Mouse (Mus musculus) Patski (cell line): ENCODE results near the gene Gm10842. TPM values are rescaled to one million over a fixed set of nuclear protein-coding genes. Genes with fewer than 3 reads are reported as not detected.

Experiments used
- ATAC-seq: fragments of 100-300 bp; one replicate; pipeline ENCODE4 v1.8.0; 2021
- CTCF ChIA-PET: fragments of 350-600 bp; sonication (Branson Sonifier 250); formaldehyde crosslinking; loops from one replicate; lab custom pipeline; 2022; ENCODE audit warnings: inconsistent platforms; lab: Charles Lee
- POLR2A ChIA-PET: fragments of 350-600 bp; sonication (Branson Sonifier 250); formaldehyde crosslinking; loops from one replicate; lab custom pipeline; 2022; ENCODE audit warnings: antibody characterized with exemption, inconsistent platforms; lab: Charles Lee
- DNase-seq: peaks from one replicate; pipeline ENCODE4 v3.0.0-alpha.2; 2011; ENCODE audit warnings: low read depth, low spot score
- H3K27me3 ChIP-seq: fragments of 371-371 bp; one replicate; pipeline ENCODE4 v1.5.1; 2021
- CTCF ChIP-seq: fragments of 100-300 bp; IDR thresholded peaks from one replicate; pipeline ENCODE4 v1.5.1; 2021
- in situ Hi-C: fragments of 300-500 bp; cut with MboI; formaldehyde crosslinking; loops from 3 replicates; pipeline ENCODE4 v1.11.1; 2018; ENCODE audit warnings: low pct_unique_long_range_greater_than_20kb, mixed read lengths
- polyA plus RNA-seq: library from polyadenylated mRNA; unstranded; gene quantifications from one replicate; pipeline ENCODE4 v1.2.3, GENCODE M21; 2021

The Gm10842 gene
- polyA plus RNA-seq, 1 experiment from 2014 or later: not detected

GRCm38 (mm10) chr11:105152357-105152899, 5.7 kb downstream of the Gm10842 start:
- ATAC-seq (no peak), DNase-seq (no peak)
- CTCF ChIA-PET: no interaction called here
- POLR2A ChIA-PET: interaction anchor here (0.6 kb wide), 1 partner anchor 38 kb away, joined by 6 read pairs; no protein-coding TSS in a partner anchor
- no peak for TF ChIP-seq CTCF
- in situ Hi-C loops: no loop called here
- no peaks in the 10 kb centered on the region for H3K27me3 ChIP-seq

- no peak for DNase-seq
- in situ Hi-C loops: no loop called here
- ChIA-PET CTCF (no interaction called here), POLR2A (no interaction called here)
- H3K27me3 ChIP-seq: no peaks in the 10 kb centered on the region
- ATAC-seq: peak; percentile 58
- no peak for TF ChIP-seq CTCF
These were observed 6.6 kb downstream of the Gm10842 start for GRCm38 (mm10) chr11:105153068-105153833.

- POLR2A ChIA-PET: interaction anchor here (0.6 kb wide), 1 partner anchor 574 kb away, joined by 6 read pairs; no protein-coding TSS in a partner anchor
- CTCF ChIA-PET: no interaction called here
- in situ Hi-C loops: no loop called here
- no peak for TF ChIP-seq CTCF
- ATAC-seq (no peak), DNase-seq (no peak)
- H3K27me3 ChIP-seq: no peaks in the 10 kb centered on the region
These were observed 9.2 kb downstream of the Gm10842 start for GRCm38 (mm10) chr11:105155915-105156314.

GRCm38 (mm10) chr11:105156748-105157267, 10.1 kb downstream of the Gm10842 start:
- CTCF ChIA-PET: no interaction called here
- in situ Hi-C loops: no loop called here
- POLR2A ChIA-PET: no interaction called here
- no peaks in the 10 kb centered on the region for H3K27me3 ChIP-seq
- ATAC-seq: no peak
- TF ChIP-seq CTCF: no peak
- no peak for DNase-seq

GRCm38 (mm10) chr11:105158047-105158446, 11.4 kb downstream of the Gm10842 start:
- ChIA-PET CTCF (no interaction called here), POLR2A (interaction anchor here (0.9 kb wide), 1 partner anchor 10 kb away, joined by 4 read pairs; no protein-coding TSS in a partner anchor)
- ATAC-seq (no peak), DNase-seq (no peak)
- H3K27me3 ChIP-seq: no peaks in the 10 kb centered on the region
- no peak for TF ChIP-seq CTCF
- in situ Hi-C loops: no loop called here

GRCm38 (mm10) chr11:105159673-105160360, 13.1 kb downstream of the Gm10842 start:
- no peak for TF ChIP-seq CTCF
- in situ Hi-C loops: no loop called here
- ATAC-seq: peak; percentile 89
- POLR2A ChIA-PET: interaction anchor here (0.6 to 0.7 kb wide), 2 partner anchors 59 to 721 kb away, joined by 4 to 6 read pairs; no protein-coding TSS in a partner anchor
- DNase-seq: no peak
- CTCF ChIA-PET: no interaction called here
- no peaks in the 10 kb centered on the region for H3K27me3 ChIP-seq

GRCm38 (mm10) chr11:105161411-105161810, 14.7 kb downstream of the Gm10842 start:
- in situ Hi-C loops: no loop called here
- CTCF ChIA-PET: no interaction called here
- TF ChIP-seq CTCF: no peak
- POLR2A ChIA-PET: no interaction called here
- ATAC-seq (no peak), DNase-seq (no peak)
- no peaks in the 10 kb centered on the region for H3K27me3 ChIP-seq

- TF ChIP-seq CTCF: no peak
- no peaks in the 10 kb centered on the region for H3K27me3 ChIP-seq
- DNase-seq (no peak), ATAC-seq (no peak)
- ChIA-PET POLR2A (no interaction called here), CTCF (no interaction called here)
- in situ Hi-C loops: no loop called here
These were observed 18.1 kb downstream of the Gm10842 start for GRCm38 (mm10) chr11:105164516-105165510.

- DNase-seq: no peak
- CTCF ChIA-PET: no interaction called here
- no peak for TF ChIP-seq CTCF
- ATAC-seq: no peak
- POLR2A ChIA-PET: interaction anchor here (1.7 kb wide), 1 partner anchor 9 kb away, joined by 4 read pairs; no protein-coding TSS in a partner anchor
- in situ Hi-C loops: no loop called here
- H3K27me3 ChIP-seq: no peaks in the 10 kb centered on the region
These were observed 20.1 kb downstream of the Gm10842 start for GRCm38 (mm10) chr11:105166780-105167179.
